Mouse (Mus musculus) G1E (cell line): ENCODE data around the gene Myo6.

Experiments used
- CTCF ChIP-seq: IDR thresholded peaks from 2 replicates; pipeline ENCODE4 v1.5.1; 2012; ENCODE audit warnings: low read depth, low read length, inconsistent platforms, mixed read lengths
- TAL1 ChIP-seq: conservative IDR thresholded peaks from 2 replicates; pipeline ENCODE4 v1.6.1; 2012; ENCODE audit warnings: low read depth, low read length, inconsistent platforms, mixed read lengths

DNA sequence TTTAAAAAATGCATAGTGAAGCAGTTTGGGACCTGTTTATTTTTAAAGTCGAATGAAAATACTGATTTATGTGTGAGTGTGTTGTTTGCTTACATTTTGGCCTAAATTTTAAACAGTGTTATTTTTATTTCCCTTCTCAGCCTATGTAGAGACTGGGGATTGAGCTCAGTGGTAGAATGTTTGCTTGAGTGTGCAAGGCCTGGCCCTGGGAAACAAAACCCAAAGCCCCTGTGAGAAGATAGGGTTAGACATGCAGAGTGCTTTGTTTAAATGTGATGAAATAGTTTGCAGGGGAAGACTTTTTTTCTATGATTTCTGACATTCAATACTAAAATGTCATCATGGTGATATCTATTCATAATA lies 110.9 kb downstream of the Myo6 start:
- TF ChIP-seq CTCF: no peak
- no peak for TF ChIP-seq TAL1
